Mouse (Mus musculus): ENCODE results near the gene Arhgef12. TPM values are rescaled to one million over a fixed set of nuclear protein-coding genes. Genes with fewer than 3 reads are reported as not detected.
A peak's percentile ranks its signal among the peaks of the same experiment; 100 is the strongest.
"Not testable (repeated sequence)": the region's sequence is repeated elsewhere in the genome, so short reads cannot be mapped to it uniquely, and the experiment has no call there.

The Arhgef12 gene
- total RNA-seq (2015; ENCODE audit: low replicate concordance) (165 and 220 TPM in 2 replicates), total RNA-seq (2017; ENCODE audit: low replicate concordance) (344 and 355 TPM in 2 replicates)

DNA sequence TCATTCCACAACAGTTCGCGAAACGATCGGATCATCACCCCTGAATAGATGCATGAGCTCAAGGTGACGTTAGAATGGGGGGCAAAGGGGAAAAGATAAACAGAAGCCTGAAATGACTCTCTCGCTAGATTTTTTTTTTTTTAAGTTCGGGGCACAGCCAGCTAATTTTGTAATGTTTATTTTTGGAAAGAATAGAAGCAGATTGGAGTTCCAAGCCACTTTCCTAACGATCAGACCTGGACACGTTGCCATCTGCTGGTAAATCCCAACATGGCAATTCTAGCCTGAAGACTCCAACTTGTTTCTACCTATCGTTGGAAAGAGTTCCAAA is at the start of gene Arhgef12:
Gene Arhgef12, minus strand, starts transcription at position 53 of the 331 bp plus-strand sequence.
- no peak for ATAC-seq (replicated peaks; ENCODE audit: low FRiP score, poor library complexity, severe bottlenecking)

DNA sequence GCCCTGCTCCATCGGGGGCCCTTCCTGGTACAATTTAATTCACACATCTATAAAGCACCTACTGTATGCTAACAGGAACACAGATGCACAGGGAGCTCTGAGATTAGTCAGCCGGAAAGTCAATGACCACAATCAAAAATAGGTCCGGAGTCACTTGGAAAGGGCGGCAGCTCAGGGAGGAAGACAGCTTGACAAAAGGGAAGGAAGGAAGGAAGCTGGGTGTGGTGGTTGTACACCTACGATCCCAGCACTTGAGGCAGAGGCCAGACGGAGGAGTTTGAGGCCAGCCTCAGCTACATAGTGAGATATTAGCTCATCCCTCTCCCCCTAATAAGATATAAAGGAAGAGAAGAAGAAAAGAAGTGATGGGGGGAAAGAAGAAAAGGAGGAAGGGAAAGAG is 48.9 kb upstream of the Arhgef12 start:
- no peak for ATAC-seq (replicated peaks; ENCODE audit: low FRiP score, poor library complexity, severe bottlenecking)

DNA sequence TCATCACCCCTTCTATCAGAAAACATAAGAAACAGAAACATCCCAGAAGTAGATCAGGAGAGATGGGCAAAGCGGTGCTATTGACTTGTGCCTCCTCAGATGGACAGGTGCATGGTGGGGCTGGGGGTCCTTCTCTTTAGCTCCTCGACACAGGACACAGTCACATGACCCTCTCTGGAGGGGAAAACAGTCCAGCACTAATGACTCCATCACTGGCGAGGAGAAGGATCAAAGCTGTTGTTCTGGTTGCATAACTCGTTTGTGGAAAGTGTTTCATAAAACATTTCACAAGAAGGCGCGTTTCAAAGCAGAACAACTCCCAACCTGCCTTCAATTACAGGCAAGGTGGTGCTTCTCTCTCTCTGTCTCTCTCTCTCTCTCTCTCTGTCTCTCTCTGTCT is 44.7 kb upstream of the Arhgef12 start:
- no peak for ATAC-seq (replicated peaks; ENCODE audit: low FRiP score, poor library complexity, severe bottlenecking)

DNA sequence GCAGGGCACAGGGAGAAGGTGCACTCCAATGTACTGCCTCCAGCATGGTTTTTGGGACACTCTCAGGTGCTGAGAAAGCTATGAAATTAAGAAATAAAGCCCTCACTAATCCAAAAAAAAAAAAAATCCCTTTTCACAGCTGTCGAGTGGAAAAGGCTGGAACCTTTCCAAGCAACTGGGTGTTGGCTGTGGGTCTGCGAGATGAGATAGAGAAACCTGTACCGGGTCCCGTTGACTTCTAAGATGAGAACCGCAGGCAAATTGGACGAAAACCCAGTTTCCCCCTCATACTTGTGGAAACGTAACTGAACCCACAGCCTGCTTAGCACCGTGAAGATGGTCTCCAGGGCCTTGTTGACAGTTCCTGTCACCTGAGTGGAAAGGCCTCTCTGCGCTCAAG is 43.9 kb upstream of the Arhgef12 start:
- no peak for ATAC-seq (replicated peaks; ENCODE audit: low FRiP score, poor library complexity, severe bottlenecking)

DNA sequence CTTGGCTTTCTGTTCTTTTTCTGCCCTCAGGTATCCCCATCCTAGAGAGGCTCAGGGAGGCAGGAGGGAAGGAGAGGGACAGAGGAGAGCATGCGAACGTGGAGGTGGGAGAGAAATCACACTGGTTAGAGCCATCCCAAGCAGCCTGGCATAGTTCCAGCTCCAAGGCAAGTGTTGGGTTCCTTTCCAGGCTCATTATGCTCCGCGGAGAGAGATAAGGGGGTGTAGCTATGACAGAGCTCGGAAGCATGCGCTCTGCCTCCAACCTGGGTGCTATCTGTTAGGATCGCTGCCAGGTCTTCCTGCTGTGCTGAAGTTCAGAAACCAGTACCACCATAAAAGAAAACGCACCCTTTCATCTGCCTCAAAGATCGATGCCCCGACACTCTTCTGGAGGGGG is 43.0 kb upstream of the Arhgef12 start:
- peak; percentile 53 for ATAC-seq (replicated peaks; ENCODE audit: low FRiP score, poor library complexity, severe bottlenecking)

DNA sequence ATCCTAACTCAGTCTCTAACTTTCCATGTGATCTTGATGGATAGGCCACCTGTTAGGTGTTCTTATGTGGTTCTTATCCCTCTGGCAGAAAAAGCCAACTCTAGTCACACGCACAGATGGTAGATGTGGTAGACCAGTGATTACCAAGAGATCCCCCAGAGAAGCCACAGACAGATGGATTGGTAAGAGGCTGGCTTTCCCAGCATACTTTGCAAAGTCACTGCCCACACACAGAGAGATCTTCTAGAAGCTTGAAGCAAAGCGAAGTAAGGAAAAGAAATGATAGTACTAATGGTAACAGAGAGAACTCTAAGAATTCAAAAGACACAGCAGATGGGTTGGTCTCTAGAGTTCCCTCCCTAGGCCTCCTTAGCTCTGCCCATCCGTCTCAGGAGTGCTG is 42.5 kb upstream of the Arhgef12 start:
- no peak for ATAC-seq (replicated peaks; ENCODE audit: low FRiP score, poor library complexity, severe bottlenecking)

DNA sequence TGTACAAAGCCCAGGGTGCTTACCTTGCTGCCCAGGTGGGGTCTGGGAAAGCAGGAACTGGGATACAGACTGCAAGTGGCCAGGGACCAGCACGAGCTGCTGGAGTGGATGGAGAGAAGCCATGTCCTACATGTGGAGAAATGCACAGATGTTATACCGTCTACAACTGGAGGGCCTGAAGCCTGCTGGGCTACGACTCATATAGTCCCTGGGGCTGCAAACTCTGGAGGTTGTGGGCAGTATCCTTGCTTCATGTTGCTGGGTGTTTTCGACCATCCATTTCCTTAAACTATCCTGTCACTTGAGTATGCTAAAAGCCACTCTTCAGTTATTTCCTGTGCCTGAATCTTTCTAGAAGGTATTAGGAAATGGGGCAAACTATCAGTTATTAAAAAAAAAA is 38.2 kb upstream of the Arhgef12 start:
- no peak for ATAC-seq (replicated peaks; ENCODE audit: low FRiP score, poor library complexity, severe bottlenecking)

DNA sequence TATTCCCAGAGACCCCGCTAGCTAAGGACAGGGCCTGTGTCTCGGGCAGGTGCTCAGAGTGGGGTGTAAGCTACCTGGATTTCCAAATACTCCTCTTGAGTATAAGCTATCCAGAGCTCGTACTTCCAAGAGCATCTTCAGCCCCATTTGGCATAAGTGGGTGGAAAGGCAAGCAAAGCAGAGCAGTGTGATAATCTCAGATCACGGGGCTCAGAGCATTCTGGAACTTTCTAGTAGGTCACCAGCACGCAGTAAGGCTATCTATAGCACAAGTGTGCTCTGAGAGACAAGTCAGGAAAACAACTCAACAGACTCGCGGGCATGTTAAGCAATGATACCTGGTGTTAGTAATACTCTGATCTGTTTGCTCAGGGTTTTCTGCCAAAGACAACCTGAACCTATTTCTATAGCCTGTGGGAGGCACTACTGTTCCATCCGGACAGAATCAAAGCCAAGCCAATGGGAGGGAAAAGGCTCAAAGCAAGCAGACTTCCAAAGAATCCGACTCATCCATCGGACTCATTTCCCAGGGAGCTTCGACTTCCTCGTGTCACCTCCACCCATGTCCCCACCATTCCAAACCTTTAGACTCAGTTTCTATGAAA is 37.3 kb upstream of the Arhgef12 start:
- ATAC-seq (replicated peaks; ENCODE audit: low FRiP score, poor library complexity, severe bottlenecking): no peak

DNA sequence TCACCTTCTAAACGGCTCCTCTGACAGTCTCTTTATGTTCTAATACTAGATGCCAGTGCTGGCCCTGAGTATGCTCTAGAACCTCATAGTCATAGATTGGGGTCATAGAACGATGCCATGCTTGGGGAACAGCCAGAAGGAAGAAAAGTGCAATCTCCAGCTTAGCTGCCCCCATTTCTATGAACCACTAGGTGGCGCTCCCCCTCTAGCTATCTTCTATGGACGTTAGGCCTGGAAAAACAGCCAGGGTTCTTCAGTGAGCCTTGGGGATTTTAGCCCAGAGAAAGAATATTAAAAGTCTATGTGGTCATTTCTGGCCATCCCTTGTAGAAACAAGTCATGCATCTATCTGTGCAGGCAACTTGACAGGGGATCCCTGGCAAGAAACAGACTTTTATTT is 34.8 kb upstream of the Arhgef12 start:
- peak; percentile 83 for ATAC-seq (replicated peaks; ENCODE audit: low FRiP score, poor library complexity, severe bottlenecking)

DNA sequence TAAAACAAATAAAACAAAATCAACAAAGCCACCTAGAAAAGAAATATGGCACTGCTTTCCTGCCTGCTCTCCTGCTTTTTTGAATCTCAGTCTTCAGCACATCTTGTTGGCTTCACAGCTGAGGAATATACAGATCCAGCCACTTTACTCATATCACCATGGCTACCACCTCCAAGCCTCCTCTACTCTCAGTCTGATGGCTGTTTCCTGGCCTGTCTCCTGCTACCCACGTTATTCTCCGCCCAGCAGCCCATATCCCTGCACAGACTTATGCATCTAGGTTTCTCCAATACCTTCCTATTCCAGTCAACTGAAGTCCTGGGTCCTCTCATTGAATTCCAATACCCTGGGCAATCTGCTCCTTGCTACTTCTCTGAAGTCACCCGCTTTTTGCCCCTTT is 26.5 kb upstream of the Arhgef12 start:
- no peak for ATAC-seq (replicated peaks; ENCODE audit: low FRiP score, poor library complexity, severe bottlenecking)

DNA sequence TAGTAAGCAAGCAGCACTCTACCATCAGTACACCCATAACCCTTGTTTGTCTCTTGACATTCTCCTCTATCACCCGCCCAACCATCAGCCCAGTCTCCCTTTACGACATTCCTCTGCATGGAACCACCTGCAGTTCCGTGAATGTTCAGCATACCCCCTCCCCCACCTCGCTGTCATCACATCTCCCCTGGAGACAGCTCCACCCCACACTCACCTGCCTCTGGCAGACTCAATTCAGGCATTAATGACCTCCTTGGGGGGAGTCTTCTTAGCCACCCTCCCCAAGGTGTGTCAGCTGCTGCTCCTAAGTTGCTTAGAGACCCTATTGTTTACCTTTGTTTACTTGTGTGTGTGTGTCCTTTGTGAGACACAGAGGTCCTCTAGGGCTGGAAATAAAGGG is 25.3 kb upstream of the Arhgef12 start:
- no peak for ATAC-seq (replicated peaks; ENCODE audit: low FRiP score, poor library complexity, severe bottlenecking)

DNA sequence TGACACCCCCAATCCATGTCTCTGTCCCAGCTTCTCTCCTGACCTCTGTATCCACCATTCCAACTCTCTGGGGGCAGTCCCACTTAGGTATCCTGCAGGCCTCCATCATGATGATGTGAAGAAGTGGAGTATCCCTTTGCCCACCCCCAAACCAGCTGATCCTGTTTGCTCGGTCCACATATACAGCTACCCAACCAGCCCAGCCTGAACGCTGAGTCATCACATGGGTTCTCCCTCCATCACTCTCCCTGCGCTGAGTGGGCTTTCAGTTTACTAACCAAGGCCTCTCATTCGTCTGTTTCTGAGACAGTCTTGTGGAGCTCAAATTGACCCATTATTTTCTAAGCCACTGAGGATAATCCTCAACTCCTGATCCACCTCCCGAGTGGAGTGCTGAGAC is 24.9 kb upstream of the Arhgef12 start:
- no peak for ATAC-seq (replicated peaks; ENCODE audit: low FRiP score, poor library complexity, severe bottlenecking)

DNA sequence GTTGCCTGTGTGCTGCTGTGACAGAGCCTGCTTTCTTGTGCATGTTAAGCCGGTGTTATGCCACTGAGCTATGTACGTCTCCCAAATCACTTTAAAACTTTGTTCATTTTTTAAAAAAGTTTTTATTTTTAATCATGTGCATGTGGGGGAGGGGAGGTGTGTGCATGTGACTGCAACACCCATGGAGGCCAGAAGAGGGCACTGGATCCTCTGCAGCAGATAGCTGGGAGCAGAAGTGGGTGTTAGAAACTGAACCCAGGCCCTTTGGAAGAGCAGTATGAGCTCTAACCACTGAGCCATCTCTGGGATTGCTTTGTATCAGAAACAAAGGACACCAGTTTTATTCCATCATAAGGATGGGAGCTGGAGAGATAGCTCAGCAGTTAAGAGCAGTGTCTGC is 23.6 kb upstream of the Arhgef12 start:
- ATAC-seq (replicated peaks; ENCODE audit: low FRiP score, poor library complexity, severe bottlenecking): peak; percentile 77

DNA sequence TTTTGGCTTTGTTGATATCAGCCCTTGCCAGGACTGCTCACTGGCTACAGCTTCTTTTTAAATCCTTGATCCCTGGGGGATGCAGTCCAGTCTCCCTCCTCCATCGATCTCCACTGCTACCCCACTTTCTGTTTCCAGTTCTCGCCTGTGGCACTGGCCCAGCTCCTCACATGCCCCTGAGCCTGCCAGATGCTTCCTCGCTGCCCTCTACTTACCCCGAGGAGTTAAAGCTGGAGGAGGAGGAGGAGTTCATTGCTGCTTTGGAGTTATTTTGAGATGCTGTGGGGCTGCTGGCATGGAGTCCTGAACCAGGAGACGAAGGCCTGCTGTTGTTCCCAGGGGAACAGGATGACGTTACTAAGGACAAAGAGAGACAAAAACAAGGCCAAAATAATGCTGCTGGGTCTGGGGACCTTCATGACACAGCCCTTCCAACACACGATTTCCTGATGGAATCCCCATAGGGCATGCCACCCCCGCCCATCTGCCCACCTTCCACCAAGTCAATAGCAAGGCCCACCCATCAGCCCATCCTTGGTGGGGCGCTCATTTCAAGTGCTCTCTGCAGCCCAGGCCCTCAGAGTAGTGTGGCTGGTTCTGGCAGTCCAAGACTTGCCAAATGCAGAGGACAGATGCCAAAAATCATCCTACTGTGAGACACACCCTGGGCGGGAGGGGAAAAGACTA is 20.2 kb upstream of the Arhgef12 start:
- ATAC-seq (replicated peaks; ENCODE audit: low FRiP score, poor library complexity, severe bottlenecking): no peak

DNA sequence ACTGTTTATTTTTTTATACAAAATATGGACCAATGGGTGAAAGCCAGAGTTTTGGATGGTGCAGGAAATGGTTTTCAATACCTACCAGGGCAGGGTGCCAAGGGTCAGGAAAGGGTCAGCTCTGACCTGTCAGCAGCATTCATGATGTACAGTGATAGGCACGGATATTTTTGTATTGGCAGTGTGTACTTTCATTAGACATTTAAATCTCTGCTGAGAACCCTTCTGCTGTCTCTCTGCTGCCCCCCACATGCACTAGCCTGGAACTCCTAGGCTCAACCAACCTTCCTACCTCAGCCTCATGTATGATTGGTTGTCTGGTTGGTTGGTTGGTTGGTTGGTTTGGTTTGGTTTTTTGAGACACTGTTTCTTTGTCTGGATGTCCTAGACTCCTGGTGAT is 15.3 kb upstream of the Arhgef12 start:
- ATAC-seq (replicated peaks; ENCODE audit: low FRiP score, poor library complexity, severe bottlenecking): peak; percentile 77

DNA sequence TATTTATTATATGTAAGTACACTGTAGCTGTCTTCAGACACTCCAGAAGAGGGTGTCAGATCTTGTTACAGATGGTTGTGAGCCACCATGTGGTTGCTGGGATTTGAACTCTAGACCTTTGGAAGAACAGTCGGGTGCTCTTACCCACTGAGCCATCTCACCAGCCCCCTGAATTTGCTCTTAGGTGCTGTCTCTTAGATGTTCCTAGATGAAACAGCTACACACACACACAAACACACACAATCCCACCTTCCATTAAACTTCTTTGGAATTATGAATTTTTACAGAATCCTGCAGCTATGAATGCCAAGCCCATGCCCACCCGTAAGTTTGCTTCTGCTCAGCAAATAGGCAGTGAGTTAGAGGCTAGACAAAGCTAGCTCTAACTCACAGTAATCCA is 14.9 kb upstream of the Arhgef12 start:
- ATAC-seq (replicated peaks; ENCODE audit: low FRiP score, poor library complexity, severe bottlenecking): not testable (repeated sequence)

DNA sequence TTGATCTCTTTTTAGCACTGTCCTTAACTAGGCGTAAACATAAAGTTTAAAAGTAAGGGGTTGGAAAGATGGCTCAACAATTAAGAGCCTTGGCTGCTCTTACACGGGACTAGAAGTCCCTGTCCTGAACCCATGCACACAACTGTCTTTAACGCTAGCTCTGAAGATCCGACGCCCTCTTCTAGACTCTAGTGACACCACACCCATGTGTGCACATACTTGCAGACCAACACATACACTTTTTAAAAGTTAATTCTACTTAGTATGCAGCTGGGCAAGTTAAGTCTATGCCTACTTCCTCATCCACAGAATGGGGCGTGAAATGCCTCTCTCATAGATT is 9.9 kb upstream of the Arhgef12 start:
- peak; percentile 65 for ATAC-seq (replicated peaks; ENCODE audit: low FRiP score, poor library complexity, severe bottlenecking)

DNA sequence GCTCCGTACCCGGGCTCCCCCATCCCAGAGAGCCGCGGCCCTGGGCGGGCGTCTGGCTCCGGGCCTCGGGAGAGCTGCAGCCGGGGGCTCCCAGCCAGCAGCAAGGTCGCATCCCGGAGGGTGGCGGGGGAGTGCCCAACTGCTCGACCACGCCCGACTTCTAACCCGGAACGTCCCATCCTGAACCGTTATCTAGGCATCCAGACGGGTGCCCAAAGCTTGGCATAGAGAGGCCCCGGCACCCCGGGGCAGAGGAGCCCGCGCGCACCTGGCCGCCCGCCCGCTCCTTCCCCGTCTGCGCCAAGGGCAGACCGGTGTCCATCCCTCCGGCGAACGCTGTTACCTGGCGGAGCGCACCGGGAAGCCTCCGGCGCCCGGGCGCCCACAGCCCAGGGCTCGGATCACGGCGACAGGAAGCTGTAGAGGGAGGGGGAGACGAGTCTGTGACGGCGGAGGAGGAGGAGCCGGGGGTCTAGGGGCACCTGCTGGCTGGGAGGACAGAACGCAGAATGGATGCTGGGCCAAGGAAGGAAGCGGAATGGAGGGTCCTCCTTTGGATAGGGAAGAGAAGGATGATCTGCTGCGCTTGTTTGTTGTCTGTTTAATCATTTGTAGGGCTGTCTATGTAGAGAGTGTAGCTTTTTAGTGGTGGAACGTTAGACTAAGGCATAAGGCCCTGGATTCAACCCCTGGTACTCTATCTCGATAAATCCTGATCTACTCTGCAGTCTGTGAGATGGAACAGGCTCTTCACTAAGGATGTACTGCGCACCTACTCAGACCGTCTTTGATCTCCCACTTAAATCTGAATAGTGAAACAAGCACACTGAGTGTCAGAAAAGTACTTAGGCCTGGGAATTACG is 9.3 kb upstream of the Arhgef12 start, which contains the start of gene Tmem136:
Gene Tmem136, minus strand, starts transcription at position 437 of the 863 bp plus-strand sequence.
- ATAC-seq (replicated peaks; ENCODE audit: low FRiP score, poor library complexity, severe bottlenecking): peak; percentile 97

DNA sequence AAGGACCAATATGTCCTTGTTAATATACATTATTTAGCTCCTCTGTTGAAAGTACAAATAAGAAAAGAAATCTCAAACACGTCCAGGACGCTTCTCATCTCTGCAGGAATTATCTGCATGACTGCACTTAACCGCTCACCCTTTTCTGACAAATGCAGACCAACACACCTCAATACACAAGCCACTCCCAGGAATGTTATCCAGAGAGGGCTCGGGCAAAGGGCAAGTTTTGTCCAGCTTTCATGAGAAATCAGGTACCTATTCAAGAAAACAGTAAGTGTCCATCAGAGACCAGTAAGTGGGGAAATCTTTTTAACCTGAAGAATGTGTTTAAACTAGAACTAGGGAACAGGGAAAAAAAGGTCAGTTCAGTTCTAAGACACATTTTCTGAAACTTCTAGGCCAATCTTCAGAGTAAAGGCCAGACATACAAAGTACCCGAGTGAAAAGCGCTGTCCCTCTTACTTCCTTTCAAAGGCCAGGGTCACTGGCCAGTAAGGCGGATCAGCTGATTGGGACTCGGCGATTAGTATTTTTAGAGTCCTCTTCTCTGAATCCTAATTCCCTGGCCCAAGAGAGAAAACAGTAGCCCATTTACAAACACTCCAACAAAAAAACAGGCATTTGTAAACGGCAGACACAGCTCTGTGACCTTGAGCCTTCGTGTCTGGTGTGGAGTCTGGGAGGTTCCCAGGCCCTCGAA is 8.5 kb upstream of the Arhgef12 start:
- no peak for ATAC-seq (replicated peaks; ENCODE audit: low FRiP score, poor library complexity, severe bottlenecking)

DNA sequence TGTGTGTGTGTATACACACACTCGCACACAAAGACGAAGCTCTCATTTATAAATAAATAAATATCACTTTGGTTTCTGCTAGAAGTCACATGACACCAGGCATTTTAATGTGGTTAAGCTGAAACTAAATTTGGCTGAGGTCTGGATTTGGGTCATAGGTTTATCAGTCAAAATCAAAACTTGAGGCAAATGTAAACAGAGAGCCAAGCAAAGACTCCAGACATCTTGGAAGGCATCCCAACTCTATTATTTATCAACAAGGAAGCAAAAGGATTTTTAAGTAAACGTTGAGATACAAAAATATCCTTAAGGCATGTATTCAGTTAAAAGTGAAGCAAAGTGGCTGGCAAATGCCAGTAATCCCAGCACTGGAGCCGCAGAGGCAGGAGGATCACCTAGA is 7.8 kb upstream of the Arhgef12 start:
- ATAC-seq (replicated peaks; ENCODE audit: low FRiP score, poor library complexity, severe bottlenecking): no peak
